Mouse (Mus musculus): ENCODE results near the gene Lrrc29. TPM values are rescaled to one million over a fixed set of nuclear protein-coding genes. Genes with fewer than 3 reads are reported as not detected.
A peak's percentile ranks its signal among the peaks of the same experiment; 100 is the strongest.

Lrrc29 gene
- total RNA-seq, 2 experiments from 2014 or later, result 5.4 to 5.6 TPM

- intact Hi-C loops (cut with DNase I), result no loop called here
- DNase-seq (ENCODE audit: extremely low spot score in 1 of 2, low spot score in 2 of 2), result no peak
Observed at GRCm38 (mm10) chr8:105315073-105315769, 10.9 kb downstream of the Lrrc29 start.

GRCm38 (mm10) chr8:105313622-105314402 is 12.3 kb downstream of the Lrrc29 start:
- no peak for DNase-seq (ENCODE audit: extremely low spot score in 1 of 2, low spot score in 2 of 2)
- intact Hi-C loops (cut with DNase I), result no loop called here

DNA sequence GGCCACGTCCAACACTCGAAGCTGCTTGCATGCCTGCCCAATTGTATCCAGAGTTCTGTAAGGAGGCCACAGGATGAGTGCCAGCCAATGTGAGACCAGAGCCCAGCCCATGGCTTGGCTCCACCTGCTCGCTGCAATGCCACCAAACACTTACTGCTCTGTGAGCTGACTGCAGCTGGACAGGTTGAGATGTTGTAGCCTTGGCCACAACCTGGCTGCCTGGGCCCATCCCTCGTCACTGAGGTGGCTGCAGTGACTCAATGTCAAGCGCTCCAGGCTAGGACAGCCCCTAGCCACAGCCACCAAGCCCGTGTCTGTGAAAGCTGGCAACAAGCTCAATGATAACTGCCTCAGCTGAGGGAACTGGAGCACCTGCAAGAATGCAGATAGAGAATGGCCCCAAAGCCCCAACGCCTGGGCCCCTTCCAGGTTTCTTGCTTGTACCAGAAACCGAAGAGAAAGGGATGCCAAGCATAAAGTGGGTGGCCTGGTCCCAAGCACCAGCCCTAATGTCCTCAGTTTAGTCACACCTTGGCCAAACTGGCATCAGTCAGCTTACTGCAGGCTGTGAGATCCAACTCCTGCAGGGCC is 13.1 kb downstream of the Lrrc29 start:
- intact Hi-C loops (cut with DNase I), result no loop called here

GRCm38 (mm10) chr8:105311718-105312117 is 14.4 kb downstream of the Lrrc29 start:
- no peak for DNase-seq (ENCODE audit: extremely low spot score in 1 of 2, low spot score in 2 of 2)
- intact Hi-C loops (cut with DNase I), result no loop called here

More for the DNA sequence above, 13.1 kb downstream of the Lrrc29 start:
- DNase-seq (ENCODE audit: extremely low spot score in 1 of 2, low spot score in 2 of 2), result no peak

DNA sequence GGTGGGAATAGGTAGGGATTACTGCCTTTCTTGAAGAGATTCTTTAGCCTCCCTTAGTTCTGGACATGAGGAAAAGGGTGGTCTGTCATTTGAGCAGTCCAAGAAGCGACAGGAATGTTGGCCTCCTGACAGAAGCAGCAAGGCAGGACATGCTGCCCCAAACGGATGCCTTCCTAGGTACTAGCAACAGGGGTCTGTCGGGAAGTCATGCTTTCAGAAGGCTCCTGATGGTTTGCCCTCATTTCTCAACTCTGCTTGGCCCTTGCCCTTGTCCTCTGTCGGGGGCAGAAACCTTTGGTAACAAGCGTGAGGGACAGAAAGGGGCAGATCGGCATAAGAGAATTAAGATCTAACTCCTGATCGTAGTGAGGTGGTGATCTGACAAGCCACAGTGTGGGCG is 16.0 kb downstream of the Lrrc29 start:
- intact Hi-C loops (cut with DNase I), result no loop called here
- DNase-seq (ENCODE audit: extremely low spot score in 1 of 2, low spot score in 2 of 2), result no peak

GRCm38 (mm10) chr8:105309142-105309847 is 16.8 kb downstream of the Lrrc29 start:
- intact Hi-C loops (cut with DNase I), result no loop called here
- DNase-seq (ENCODE audit: extremely low spot score in 1 of 2, low spot score in 2 of 2), result no peak

GRCm38 (mm10) chr8:105308428-105308827 is 17.6 kb downstream of the Lrrc29 start:
- intact Hi-C loops (cut with DNase I), result no loop called here
- DNase-seq (ENCODE audit: extremely low spot score in 1 of 2, low spot score in 2 of 2), result no peak

- no peak for DNase-seq (ENCODE audit: extremely low spot score in 1 of 2, low spot score in 2 of 2)
- intact Hi-C loops (cut with DNase I), result no loop called here
Observed at GRCm38 (mm10) chr8:105307670-105308069, 18.4 kb downstream of the Lrrc29 start.

GRCm38 (mm10) chr8:105306146-105306691 is 19.9 kb downstream of the Lrrc29 start:
- peak in 1 of 2 experiments; percentile 20 for DNase-seq (ENCODE audit: extremely low spot score in 1 of 2, low spot score in 2 of 2)
- intact Hi-C loops (cut with DNase I), result no loop called here

- intact Hi-C loops (cut with DNase I), result no loop called here
- peak in 1 of 2 experiments; percentile 81 for DNase-seq (ENCODE audit: extremely low spot score in 1 of 2, low spot score in 2 of 2)
Observed at GRCm38 (mm10) chr8:105305211-105306145, 20.6 kb downstream of the Lrrc29 start, which contains the start of gene Elmo3. TSS of gene Elmo3 (plus strand) at chr8:105305601.

GRCm38 (mm10) chr8:105304325-105305210 is 21.5 kb downstream of the Lrrc29 start:
- intact Hi-C loops (cut with DNase I), result no loop called here
- peak in 1 of 2 experiments; percentile 37 for DNase-seq (ENCODE audit: extremely low spot score in 1 of 2, low spot score in 2 of 2)

DNA sequence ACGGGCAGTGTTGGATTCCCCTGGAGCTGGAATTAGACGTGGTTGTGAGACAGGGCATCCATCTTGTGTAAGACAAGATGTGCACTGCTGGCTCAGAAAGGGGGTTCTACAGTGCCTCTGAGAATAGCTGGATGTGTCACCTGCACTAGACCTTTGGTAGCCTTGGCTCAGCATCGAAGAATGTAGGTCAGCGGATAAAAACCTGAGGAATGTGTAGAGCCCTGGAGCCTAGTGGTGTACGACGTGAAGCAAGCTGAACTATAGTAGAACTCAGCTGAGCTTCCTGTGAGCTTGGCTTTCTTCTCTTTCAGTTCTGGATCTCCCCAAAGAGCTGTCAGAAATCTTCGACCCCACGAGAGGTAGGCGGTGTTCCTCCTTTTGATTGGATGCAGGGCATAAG is 22.2 kb downstream of the Lrrc29 start:
- DNase-seq (ENCODE audit: extremely low spot score in 1 of 2, low spot score in 2 of 2), result no peak
- intact Hi-C loops (cut with DNase I), result no loop called here

DNA sequence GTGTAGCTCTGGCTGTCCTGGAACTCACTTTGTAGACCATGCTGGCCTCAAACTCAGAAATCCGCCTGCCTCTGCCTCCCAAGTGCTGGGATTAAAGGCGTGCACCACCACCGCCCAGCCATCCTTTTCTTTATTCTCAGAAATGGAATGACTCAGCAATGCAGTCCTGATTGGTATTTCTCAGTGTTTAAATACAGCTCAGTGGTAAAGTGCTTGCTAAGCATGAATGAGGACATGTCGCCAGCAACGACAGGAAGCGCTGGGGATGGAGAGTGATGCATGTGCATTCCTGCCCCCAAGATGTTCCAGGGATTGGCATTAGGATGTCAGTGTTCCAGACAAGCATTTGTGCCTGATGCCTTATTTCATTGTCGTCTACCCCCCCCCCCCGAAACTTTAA is 22.7 kb downstream of the Lrrc29 start:
- intact Hi-C loops (cut with DNase I), result no loop called here
- DNase-seq (ENCODE audit: extremely low spot score in 1 of 2, low spot score in 2 of 2), result no peak

- DNase-seq (ENCODE audit: extremely low spot score in 1 of 2, low spot score in 2 of 2), result no peak
Observed at GRCm38 (mm10) chr8:105299962-105300361, 26.1 kb downstream of the Lrrc29 start.

GRCm38 (mm10) chr8:105298351-105299252 is 27.5 kb downstream of the Lrrc29 start:
- DNase-seq (ENCODE audit: extremely low spot score in 1 of 2, low spot score in 2 of 2), result no peak
- intact Hi-C loops (cut with DNase I), result loop anchor here (10.0 kb wide), 1 partner anchor 644 kb away; no protein-coding TSS in a partner anchor

More at GRCm38 (mm10) chr8:105299962-105300361, 26.1 kb downstream of the Lrrc29 start:
- intact Hi-C loops (cut with DNase I), result loop anchor here (10.0 kb wide), 1 partner anchor 645 kb away; no protein-coding TSS in a partner anchor
